23 mouse cellular contexts compared by ENCODE assay signal in the genomic region with DNA sequence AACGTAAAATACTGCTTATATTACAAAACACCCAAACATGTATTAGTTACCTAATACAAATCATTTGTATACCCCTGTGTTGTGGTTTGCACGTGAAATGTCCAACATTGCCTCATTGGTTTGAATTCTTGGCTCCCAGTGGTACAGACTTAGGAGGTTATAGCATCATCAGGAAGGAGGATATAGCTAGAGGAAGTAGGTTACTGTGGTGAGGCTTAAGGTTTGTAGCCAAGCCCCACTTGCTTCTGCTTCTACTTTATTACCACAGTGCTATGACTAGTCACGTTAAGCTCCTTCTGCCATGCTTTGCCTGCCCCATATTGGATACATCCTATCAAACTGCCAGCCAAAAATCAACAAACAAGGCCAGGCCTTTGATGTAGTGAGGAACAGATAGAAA. TPM values are rescaled to one million over a fixed set of nuclear protein-coding genes. Genes with fewer than 3 reads are reported as not detected.
DNase-seq lines count a peak whose midpoint lies in the region; ATAC-seq and TF ChIP-seq lines count a peak whose summit lies in the region.
"Had no signal": no experiment of that assay in that cellular context is flagged by ENCODE, and none has a peak within 500 bp of the region (broad histone marks: within the 10 kb centered on the region; RNA-seq: fewer than 3 reads in every experiment).

No protein-coding gene starts in this region.

- H3K4me3 ChIP-seq in lung, adult 2 months (replicated peaks; ENCODE audit: extremely low read depth, low read depth, low read length) = no peak overlapping the region
- H3K4me3 ChIP-seq: embryonic facial prominence, embryonic 10.5 days; embryonic facial prominence, embryonic 12.5 days; forebrain, embryonic 10.5 days; forebrain, embryonic 12.5 days had no signal

- no peak for TF ChIP-seq CTCF in lung, adult 2 months (IDR thresholded peaks at IDR 0.05; ENCODE audit: insufficient read depth, low read length)

- DNase-seq in lung, adult 2 months = no peak
- DNase-seq in B cell, adult 2 months = no peak
- DNase-seq in thymus, postnatal 0 days (ENCODE audit: low spot score) = no peak
- DNase-seq: adrenal gland, adult 2 months; adrenal gland, postnatal 10 days; adrenal gland, postnatal 25 days; cerebellum, adult 11 months; cerebellum, adult 18-20 months; cerebellum, adult 8-10 months; cerebellum, adult 9-11 months; cerebellum, postnatal 14 days; cerebellum, postnatal 36 days had no signal

- peak; percentile 90 for ATAC-seq in common myeloid progenitor, adult 5-6 weeks (replicated peaks; ENCODE audit: low read depth, poor library complexity, severe bottlenecking)
- ATAC-seq in hematopoietic stem cell, adult 5-6 weeks (replicated peaks in 1 of 2; ENCODE audit: insufficient read depth in 1 of 2, low FRiP score in 2 of 2, low TSS enrichment in 1 of 2, low read depth in 1 of 2, poor library complexity in 2 of 2, severe bottlenecking in 2 of 2) = peak; percentile 56 to 91
- peak; percentile 91 for ATAC-seq in megakaryocyte progenitor cell, adult 5-6 weeks (replicated peaks; ENCODE audit: poor library complexity)
- no peak for ATAC-seq in erythroid progenitor cell, adult 5-6 weeks (replicated peaks; ENCODE audit: low FRiP score, poor library complexity, severe bottlenecking)
- ATAC-seq: forebrain, embryonic 14.5 days; forebrain, embryonic 16.5 days had no signal

- WGBS in lung, adult 2 months = 65% methylated on average over 3 of the region's 3 CpGs

- no peak for TF ChIP-seq POLR2A in lung, adult 2 months (IDR thresholded peaks at IDR 0.05; ENCODE audit: borderline replicate concordance, extremely low read depth, low read depth, low read length)

- H3K4me1 ChIP-seq in lung, adult 2 months (ENCODE audit: control insufficient read depth, insufficient read depth, low read length) = no peaks in the 10 kb centered on the region
- H3K4me1 ChIP-seq: embryonic facial prominence, embryonic 10.5 days; embryonic facial prominence, embryonic 12.5 days; forebrain, embryonic 10.5 days; forebrain, embryonic 12.5 days had no signal

RNA-seq across cellular contexts. Expression of a gene that starts 21.0 kb away (rescaled TPM):
- total RNA-seq in common myeloid progenitor, adult 5-6 weeks (2017) = not detected in 2 replicates
- total RNA-seq in hematopoietic stem cell, adult 5-6 weeks (2017) = 0.65 TPM in 1 of 2 replicates, not detected in the other
- not detected in 2 replicates for total RNA-seq in megakaryocyte progenitor cell, adult 5-6 weeks (2015)
- not detected in 2 replicates for total RNA-seq in megakaryocyte progenitor cell, adult 5-6 weeks (2017)
- 14.7 and 23.5 TPM in 2 replicates for polyA plus RNA-seq in lung, adult 2 months (2012; rRNA removed)
- polyA plus RNA-seq in thymus, postnatal 0 days (2015; fragmentation: Nextera tagmentation; extraction: Ambion mirVana) = 1.6 and 3.5 TPM in 2 replicates
- total RNA-seq in erythroid progenitor cell, adult 5-6 weeks (2015; ENCODE audit: low replicate concordance) = 0.36 and 0.42 TPM in 2 replicates
- 0.13 TPM in 1 of 2 replicates, not detected in the other for total RNA-seq in erythroid progenitor cell, adult 5-6 weeks (2017; ENCODE audit: low replicate concordance)
- total RNA-seq: MEL had no signal
